Mouse (Mus musculus) cerebellum, adult 11-12 months (tissue): Measurements from ENCODE around the gene Poc1a.

ENCODE experiments used
- DNase-seq: peaks from one replicate; pipeline ENCODE4 v3.0.0; 2022

The Poc1a gene

GRCm38 (mm10) chr9:106302446-106303150 lies 21.7 kb downstream of the Poc1a start:
- no peak for DNase-seq

- DNase-seq: no peak
Observed at GRCm38 (mm10) chr9:106303460-106303960, 22.6 kb downstream of the Poc1a start.

- DNase-seq: no peak
Observed at GRCm38 (mm10) chr9:106305228-106305627, 24.4 kb downstream of the Poc1a start.

GRCm38 (mm10) chr9:106306662-106307351 lies 25.9 kb downstream of the Poc1a start:
- DNase-seq: peak; percentile 57

- DNase-seq: no peak
Observed at GRCm38 (mm10) chr9:106308151-106308550, 27.3 kb downstream of the Poc1a start.

GRCm38 (mm10) chr9:106308555-106308954 lies 27.7 kb downstream of the Poc1a start:
- no peak for DNase-seq

GRCm38 (mm10) chr9:106308983-106309382 lies 28.1 kb downstream of the Poc1a start:
- no peak for DNase-seq

GRCm38 (mm10) chr9:106309859-106310258 lies 29.0 kb downstream of the Poc1a start:
- no peak for DNase-seq

GRCm38 (mm10) chr9:106311625-106312191 lies 30.8 kb downstream of the Poc1a start:
- DNase-seq: no peak

GRCm38 (mm10) chr9:106312950-106313360 lies 32.1 kb downstream of the Poc1a start:
- DNase-seq: no peak

GRCm38 (mm10) chr9:106314196-106314595 lies 33.3 kb downstream of the Poc1a start:
- DNase-seq: no peak

- no peak for DNase-seq
Observed at GRCm38 (mm10) chr9:106318074-106318473, 37.2 kb downstream of the Poc1a start.

- DNase-seq: no peak
Observed at GRCm38 (mm10) chr9:106319095-106319494, 38.2 kb downstream of the Poc1a start.

GRCm38 (mm10) chr9:106322497-106322896 lies 41.6 kb downstream of the Poc1a start:
- no peak for DNase-seq

GRCm38 (mm10) chr9:106326241-106326640 lies 45.4 kb downstream of the Poc1a start:
- no peak for DNase-seq

GRCm38 (mm10) chr9:106327125-106327809 lies 46.4 kb downstream of the Poc1a start:
- no peak for DNase-seq

GRCm38 (mm10) chr9:106328068-106328610 lies 47.3 kb downstream of the Poc1a start:
- DNase-seq: no peak

GRCm38 (mm10) chr9:106328772-106329511 lies 48.1 kb downstream of the Poc1a start:
- no peak for DNase-seq

- no peak for DNase-seq
Observed at GRCm38 (mm10) chr9:106332746-106333145, 51.9 kb downstream of the Poc1a start.

GRCm38 (mm10) chr9:106337620-106338019 lies 56.8 kb downstream of the Poc1a start:
- DNase-seq: no peak

GRCm38 (mm10) chr9:106338462-106339172 lies 57.8 kb downstream of the Poc1a start:
- no peak for DNase-seq

- DNase-seq: no peak
Observed at GRCm38 (mm10) chr9:106339173-106339558, 58.3 kb downstream of the Poc1a start.
